Mouse (Mus musculus): ENCODE data around the gene Tmem87a. TPM values are rescaled to one million over a fixed set of nuclear protein-coding genes. Genes with fewer than 3 reads are reported as not detected.

Tmem87a gene
- polyA plus RNA-seq, 1 experiment from 2014 or later = 5.6 TPM

- H3K4me3 ChIP-seq (ENCODE audit: low read depth, low read length) = no peak overlapping the region
- WGBS = 96% methylated on average over 3 of the region's 3 CpGs
- H3K27ac ChIP-seq (ENCODE audit: low read length) = no peak overlapping the region
- no peaks in the 10 kb centered on the region for H3K9me3 ChIP-seq (replicated peaks; ENCODE audit: control insufficient read depth, low read length, poor library complexity, severe bottlenecking)
- no peaks in the 10 kb centered on the region for H3K4me1 ChIP-seq (ENCODE audit: control insufficient read depth, insufficient read depth, low read length)
- ATAC-seq = no peak
- H3K9ac ChIP-seq (ENCODE audit: low read depth, low read length) = no peak overlapping the region
- H3K4me2 ChIP-seq (ENCODE audit: low read length) = no peak overlapping the region
- H3K27me3 ChIP-seq (ENCODE audit: control insufficient read depth, insufficient read depth, low read depth, low read length) = no peaks in the 10 kb centered on the region
- H3K36me3 ChIP-seq (ENCODE audit: control insufficient read depth, insufficient read depth, low read length) = no peaks in the 10 kb centered on the region
Observed at GRCm38 (mm10) chr2:120411096-120411628, 7.2 kb upstream of the Tmem87a start.

DNA sequence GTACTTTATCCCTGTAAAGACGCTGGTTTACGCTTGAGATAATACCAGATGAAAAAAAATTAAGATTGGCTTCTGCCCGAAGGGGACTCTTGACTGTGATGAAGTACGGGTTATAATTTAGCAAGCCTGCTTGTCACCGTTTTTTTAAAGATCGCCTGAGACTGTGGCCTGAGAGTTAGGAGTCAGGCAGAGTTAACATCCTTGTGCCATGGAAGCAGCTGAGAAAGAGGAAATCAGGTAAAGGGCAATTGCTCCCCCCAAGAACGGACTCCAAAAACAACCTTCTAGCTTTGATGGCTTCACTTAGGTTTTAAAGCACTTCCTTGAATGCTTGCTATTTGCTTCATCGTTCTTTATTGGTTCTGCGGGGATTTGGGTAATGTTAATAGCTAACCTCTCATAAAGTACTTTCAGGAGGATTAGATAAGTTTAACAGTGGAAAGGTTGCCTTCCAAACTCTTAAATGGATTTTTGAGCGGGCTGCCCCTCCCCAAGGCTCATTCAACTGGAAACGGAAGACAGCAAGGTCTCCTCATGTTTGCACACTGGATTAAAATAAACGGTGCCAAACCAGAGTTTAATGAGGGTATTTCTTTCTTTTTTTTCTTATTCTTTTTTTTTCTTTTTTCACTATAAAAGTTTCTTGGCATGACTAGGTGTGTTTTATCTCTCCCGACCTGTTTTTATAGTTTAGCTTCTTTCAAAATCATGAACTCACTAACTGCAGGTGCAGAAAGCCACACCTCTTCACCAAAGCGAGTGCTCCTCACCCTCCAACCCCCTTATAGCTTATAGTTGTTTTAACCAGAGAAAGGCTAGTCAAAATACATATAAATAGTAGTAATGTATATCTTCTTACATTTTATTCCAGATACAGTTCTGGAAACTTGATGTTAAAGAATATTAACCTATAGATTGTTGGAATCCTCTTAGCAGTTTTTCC lies 1.2 kb upstream of the Tmem87a start:
- ATAC-seq = no peak
- H3K27ac ChIP-seq (ENCODE audit: low read length) = peak overlapping the region; percentile 84
- H3K4me2 ChIP-seq (ENCODE audit: low read length) = peak overlapping the region; percentile 86
- H3K4me1 ChIP-seq (ENCODE audit: control insufficient read depth, insufficient read depth, low read length) = peaks cover 21% of the 10 kb centered on the region
- no peaks in the 10 kb centered on the region for H3K9me3 ChIP-seq (replicated peaks; ENCODE audit: control insufficient read depth, low read length, poor library complexity, severe bottlenecking)
- 32% methylated on average over 14 of the region's 14 CpGs for whole genome bisulfite sequencing
- H3K27me3 ChIP-seq (ENCODE audit: control insufficient read depth, insufficient read depth, low read depth, low read length) = no peaks in the 10 kb centered on the region
- H3K9ac ChIP-seq (ENCODE audit: low read depth, low read length) = peak overlapping the region; percentile 73
- H3K36me3 ChIP-seq (ENCODE audit: control insufficient read depth, insufficient read depth, low read length) = no peaks in the 10 kb centered on the region
- H3K4me3 ChIP-seq (ENCODE audit: low read depth, low read length) = peak overlapping the region; percentile 88

- H3K4me2 ChIP-seq (ENCODE audit: low read length) = peak within 1 kb of the TSS; percentile 86
- WGBS = under 1% methylated on average over 17 of the region's 17 CpGs
- peak; percentile 87 for ATAC-seq
- peak within 1 kb of the TSS; percentile 84 for H3K27ac ChIP-seq (ENCODE audit: low read length)
- H3K36me3 ChIP-seq (ENCODE audit: control insufficient read depth, insufficient read depth, low read length) = no peaks in the 10 kb centered on the region
- H3K9ac ChIP-seq (ENCODE audit: low read depth, low read length) = peak within 1 kb of the TSS; percentile 73
- peaks cover 21% of the 10 kb centered on the region for H3K4me1 ChIP-seq (ENCODE audit: control insufficient read depth, insufficient read depth, low read length)
- H3K9me3 ChIP-seq (replicated peaks; ENCODE audit: control insufficient read depth, low read length, poor library complexity, severe bottlenecking) = no peaks in the 10 kb centered on the region
- H3K27me3 ChIP-seq (ENCODE audit: control insufficient read depth, insufficient read depth, low read depth, low read length) = no peaks in the 10 kb centered on the region
- H3K4me3 ChIP-seq (ENCODE audit: low read depth, low read length) = peak within 1 kb of the TSS; percentile 88
Observed at GRCm38 (mm10) chr2:120403653-120403985, 294 bp downstream of the Tmem87a start, which contains the start of gene Ganc. Gene Ganc (plus strand): TSS chr2:120403896.

GRCm38 (mm10) chr2:120402813-120403212 lies 1.1 kb downstream of the Tmem87a start:
- Histone ChIP-seq H3K27me3 (ENCODE audit: control insufficient read depth, insufficient read depth, low read depth, low read length) (no peaks in the 10 kb centered on the region), H3K27ac (ENCODE audit: low read length) (no peak overlapping the region), H3K4me1 (ENCODE audit: control insufficient read depth, insufficient read depth, low read length) (peaks cover 21% of the 10 kb centered on the region), H3K4me2 (ENCODE audit: low read length) (peak overlapping the region; percentile 69), H3K9ac (ENCODE audit: low read depth, low read length) (no peak overlapping the region; the same call in 1 of the 2 replicates), H3K9me3 (replicated peaks; ENCODE audit: control insufficient read depth, low read length, poor library complexity, severe bottlenecking) (no peaks in the 10 kb centered on the region), H3K4me3 (ENCODE audit: low read depth, low read length) (peak overlapping the region; percentile 88; the same call in 1 of the 2 replicates), H3K36me3 (ENCODE audit: control insufficient read depth, insufficient read depth, low read length) (no peaks in the 10 kb centered on the region)
- no peak for ATAC-seq
- WGBS = 62% methylated on average over 3 of the region's 3 CpGs

DNA sequence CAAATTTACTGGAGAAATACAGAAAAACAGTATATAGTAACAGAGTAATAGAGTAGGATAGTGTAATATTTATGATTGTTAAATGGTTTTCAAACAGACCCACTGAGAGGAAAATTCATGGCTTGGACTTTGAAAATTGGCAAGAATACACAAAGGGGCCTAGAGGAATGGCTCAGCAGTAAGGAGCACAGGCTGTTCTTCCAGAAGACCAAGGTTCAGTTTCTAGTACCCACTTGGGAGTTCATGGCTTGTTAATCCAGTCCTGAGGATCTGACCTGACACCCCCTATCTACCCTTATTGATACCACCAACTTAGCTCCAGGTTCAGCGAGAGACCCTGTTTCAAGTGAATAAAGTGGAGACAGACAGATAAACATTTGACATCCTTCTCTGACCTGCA lies 6.0 kb downstream of the Tmem87a start:
- Histone ChIP-seq H3K9ac (ENCODE audit: low read depth, low read length) (no peak overlapping the region), H3K9me3 (replicated peaks; ENCODE audit: control insufficient read depth, low read length, poor library complexity, severe bottlenecking) (no peaks in the 10 kb centered on the region), H3K4me3 (ENCODE audit: low read depth, low read length) (no peak overlapping the region), H3K27ac (ENCODE audit: low read length) (no peak overlapping the region), H3K27me3 (ENCODE audit: control insufficient read depth, insufficient read depth, low read depth, low read length) (no peaks in the 10 kb centered on the region), H3K4me2 (ENCODE audit: low read length) (no peak overlapping the region), H3K36me3 (ENCODE audit: control insufficient read depth, insufficient read depth, low read length) (peaks cover 4% of the 10 kb centered on the region; the same call in 1 of the 2 replicates), H3K4me1 (ENCODE audit: control insufficient read depth, insufficient read depth, low read length) (peaks cover 10% of the 10 kb centered on the region)
- WGBS = 89% methylated on average over 1 of the region's 1 CpGs
- ATAC-seq = no peak

DNA sequence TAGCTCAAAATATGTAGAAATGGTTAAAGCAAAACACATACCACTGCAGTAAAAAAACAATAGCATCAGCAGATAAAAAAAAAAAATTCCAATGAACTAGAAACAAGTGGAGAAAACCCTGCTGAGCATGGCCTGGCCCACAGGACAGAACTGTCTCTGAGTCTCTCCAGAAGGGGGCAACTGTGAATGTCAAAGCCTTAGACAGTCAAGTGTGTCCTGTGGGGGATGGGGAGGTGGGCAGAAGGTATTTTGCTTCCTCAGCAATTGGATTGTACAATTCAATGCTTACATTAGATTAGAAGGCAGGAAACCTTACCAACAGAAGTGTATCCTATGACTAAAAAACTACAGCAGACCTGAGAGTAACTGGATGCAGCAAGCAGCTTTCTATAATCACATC lies 11.5 kb downstream of the Tmem87a start:
- no peak overlapping the region for H3K4me3 ChIP-seq (ENCODE audit: low read depth, low read length)
- ATAC-seq = no peak
- H3K27ac ChIP-seq (ENCODE audit: low read length) = no peak overlapping the region
- H3K9ac ChIP-seq (ENCODE audit: low read depth, low read length) = no peak overlapping the region
- no peak overlapping the region for H3K4me2 ChIP-seq (ENCODE audit: low read length)
- H3K9me3 ChIP-seq (replicated peaks; ENCODE audit: control insufficient read depth, low read length, poor library complexity, severe bottlenecking) = no peaks in the 10 kb centered on the region
- H3K27me3 ChIP-seq (ENCODE audit: control insufficient read depth, insufficient read depth, low read depth, low read length) = no peaks in the 10 kb centered on the region
- H3K36me3 ChIP-seq (ENCODE audit: control insufficient read depth, insufficient read depth, low read length) = peaks cover 13% of the 10 kb centered on the region
- no peaks in the 10 kb centered on the region for H3K4me1 ChIP-seq (ENCODE audit: control insufficient read depth, insufficient read depth, low read length)

- Histone ChIP-seq H3K9me3 (replicated peaks; ENCODE audit: control insufficient read depth, low read length, poor library complexity, severe bottlenecking) (no peaks in the 10 kb centered on the region), H3K27ac (ENCODE audit: low read length) (no peak overlapping the region), H3K4me2 (ENCODE audit: low read length) (no peak overlapping the region), H3K4me1 (ENCODE audit: control insufficient read depth, insufficient read depth, low read length) (no peaks in the 10 kb centered on the region), H3K9ac (ENCODE audit: low read depth, low read length) (no peak overlapping the region), H3K4me3 (ENCODE audit: low read depth, low read length) (no peak overlapping the region), H3K36me3 (ENCODE audit: control insufficient read depth, insufficient read depth, low read length) (peaks cover 10% of the 10 kb centered on the region; the same call in 1 of the 2 replicates), H3K27me3 (ENCODE audit: control insufficient read depth, insufficient read depth, low read depth, low read length) (no peaks in the 10 kb centered on the region)
- no peak for ATAC-seq
- WGBS = 96% methylated on average over 1 of the region's 1 CpGs
Observed at GRCm38 (mm10) chr2:120390934-120391333, 13.0 kb downstream of the Tmem87a start.

GRCm38 (mm10) chr2:120389376-120389775 lies 14.5 kb downstream of the Tmem87a start:
- Histone ChIP-seq H3K4me1 (ENCODE audit: control insufficient read depth, insufficient read depth, low read length) (no peaks in the 10 kb centered on the region), H3K36me3 (ENCODE audit: control insufficient read depth, insufficient read depth, low read length) (peaks cover 13% of the 10 kb centered on the region; the same call in 1 of the 2 replicates), H3K9me3 (replicated peaks; ENCODE audit: control insufficient read depth, low read length, poor library complexity, severe bottlenecking) (no peaks in the 10 kb centered on the region), H3K27me3 (ENCODE audit: control insufficient read depth, insufficient read depth, low read depth, low read length) (no peaks in the 10 kb centered on the region), H3K4me2 (ENCODE audit: low read length) (no peak overlapping the region), H3K27ac (ENCODE audit: low read length) (no peak overlapping the region), H3K4me3 (ENCODE audit: low read depth, low read length) (no peak overlapping the region), H3K9ac (ENCODE audit: low read depth, low read length) (no peak overlapping the region)
- no peak for ATAC-seq
- 96% methylated on average over 3 of the region's 3 CpGs for WGBS

- Histone ChIP-seq H3K9me3 (replicated peaks; ENCODE audit: control insufficient read depth, low read length, poor library complexity, severe bottlenecking) (no peaks in the 10 kb centered on the region), H3K27ac (ENCODE audit: low read length) (no peak overlapping the region), H3K27me3 (ENCODE audit: control insufficient read depth, insufficient read depth, low read depth, low read length) (no peaks in the 10 kb centered on the region), H3K9ac (ENCODE audit: low read depth, low read length) (no peak overlapping the region), H3K4me2 (ENCODE audit: low read length) (no peak overlapping the region), H3K4me1 (ENCODE audit: control insufficient read depth, insufficient read depth, low read length) (no peaks in the 10 kb centered on the region), H3K36me3 (ENCODE audit: control insufficient read depth, insufficient read depth, low read length) (peaks cover 12% of the 10 kb centered on the region; the same call in 1 of the 2 replicates), H3K4me3 (ENCODE audit: low read depth, low read length) (no peak overlapping the region)
- 100% methylated on average over 1 of the region's 1 CpGs for WGBS
- no peak for ATAC-seq
Observed at GRCm38 (mm10) chr2:120387291-120387690, 16.6 kb downstream of the Tmem87a start.
